Mouse (Mus musculus): ENCODE data around the gene Mxd4. TPM values are rescaled to one million over a fixed set of nuclear protein-coding genes. Genes with fewer than 3 reads are reported as not detected.
A peak's percentile ranks its signal among the peaks of the same experiment; 100 is the strongest.

The Mxd4 gene
- polyA plus RNA-seq, 1 experiment from 2014 or later, result 50.8 TPM

- ATAC-seq (ENCODE audit: insufficient read depth) (no peak), DNase-seq (no peak)
- no peak overlapping the region for H3K4me2 ChIP-seq
- H3K27ac ChIP-seq (ENCODE audit: low read depth), result no peak overlapping the region
- H3K9me3 ChIP-seq (ENCODE audit: low read depth, low read length), result no peaks in the 10 kb centered on the region
- no peak overlapping the region for H3K9ac ChIP-seq
- H3K27me3 ChIP-seq (ENCODE audit: insufficient read depth, low read length), result no peaks in the 10 kb centered on the region
- no peaks in the 10 kb centered on the region for H3K36me3 ChIP-seq (ENCODE audit: insufficient read depth)
- no peak for TF ChIP-seq CTCF (IDR thresholded peaks at IDR 0.05; ENCODE audit: low read depth)
- 0 out of 2 replicates have a peak, but pooled peaks cover 4% of the 10 kb centered on the region for H3K4me1 ChIP-seq (ENCODE audit: insufficient read depth)
- 66% methylated on average over 7 of the region's 7 CpGs for WGBS
- no peak overlapping the region for H3K4me3 ChIP-seq (ENCODE audit: low read depth, low read length)
Measured at GRCm38 (mm10) chr5:34216025-34216424, 28.5 kb upstream of the Mxd4 start.

DNA sequence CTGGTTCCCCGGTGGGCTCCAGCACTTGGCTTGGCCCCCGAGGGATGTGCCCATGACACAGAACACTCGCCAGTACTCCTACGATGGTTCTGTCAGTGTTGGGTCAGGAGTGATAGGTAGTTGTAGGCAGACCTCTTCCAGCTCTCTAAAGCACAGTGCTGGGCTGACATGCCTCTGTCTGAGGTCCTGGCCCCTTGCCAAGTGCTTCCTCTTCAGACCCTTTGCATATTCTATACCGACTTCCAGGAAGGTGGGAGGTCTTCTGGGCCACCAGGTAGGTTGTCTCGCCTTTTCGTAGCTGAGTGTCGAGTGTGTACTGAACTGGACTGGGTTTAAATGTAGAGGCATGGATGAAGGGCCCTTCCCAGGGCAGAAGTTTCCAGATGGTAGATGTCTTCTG is 26.1 kb upstream of the Mxd4 start:
- H3K27me3 ChIP-seq (ENCODE audit: insufficient read depth, low read length), result no peaks in the 10 kb centered on the region
- no peak overlapping the region for H3K27ac ChIP-seq (ENCODE audit: low read depth)
- H3K4me2 ChIP-seq, result no peak overlapping the region
- H3K4me3 ChIP-seq (ENCODE audit: low read depth, low read length), result no peak overlapping the region
- ATAC-seq (ENCODE audit: insufficient read depth), result no peak
- TF ChIP-seq CTCF (IDR thresholded peaks at IDR 0.05; ENCODE audit: low read depth), result no peak
- no peaks in the 10 kb centered on the region for H3K9me3 ChIP-seq (ENCODE audit: low read depth, low read length)
- H3K36me3 ChIP-seq (ENCODE audit: insufficient read depth), result no peaks in the 10 kb centered on the region
- DNase-seq, result peak; percentile 54
- H3K9ac ChIP-seq, result no peak overlapping the region
- WGBS, result 52% methylated on average over 8 of the region's 8 CpGs
- no peaks in the 10 kb centered on the region for H3K4me1 ChIP-seq (ENCODE audit: insufficient read depth)

GRCm38 (mm10) chr5:34210279-34210678 is 22.8 kb upstream of the Mxd4 start:
- H3K9ac ChIP-seq, result no peak overlapping the region
- 7% methylated on average over 1 of the region's 1 CpGs for WGBS
- H3K36me3 ChIP-seq (ENCODE audit: insufficient read depth), result no peaks in the 10 kb centered on the region
- H3K4me1 ChIP-seq (ENCODE audit: insufficient read depth), result 0 out of 2 replicates have a peak, but pooled peaks cover 3% of the 10 kb centered on the region
- no peak overlapping the region for H3K4me3 ChIP-seq (ENCODE audit: low read depth, low read length)
- H3K4me2 ChIP-seq, result no peak overlapping the region
- DNase-seq (peak; percentile 91), ATAC-seq (ENCODE audit: insufficient read depth) (peak; percentile 78)
- H3K27ac ChIP-seq (ENCODE audit: low read depth), result no peak overlapping the region
- TF ChIP-seq CTCF (IDR thresholded peaks at IDR 0.05; ENCODE audit: low read depth), result peak; percentile 97
- no peaks in the 10 kb centered on the region for H3K27me3 ChIP-seq (ENCODE audit: insufficient read depth, low read length)
- no peaks in the 10 kb centered on the region for H3K9me3 ChIP-seq (ENCODE audit: low read depth, low read length)

GRCm38 (mm10) chr5:34207503-34207902 is 20.0 kb upstream of the Mxd4 start:
- ATAC-seq (ENCODE audit: insufficient read depth), result no peak
- no peaks in the 10 kb centered on the region for H3K9me3 ChIP-seq (ENCODE audit: low read depth, low read length)
- H3K4me1 ChIP-seq (ENCODE audit: insufficient read depth), result 0 out of 2 replicates have a peak, but pooled peaks cover 3% of the 10 kb centered on the region
- no peaks in the 10 kb centered on the region for H3K36me3 ChIP-seq (ENCODE audit: insufficient read depth)
- no peak overlapping the region for H3K4me3 ChIP-seq (ENCODE audit: low read depth, low read length)
- H3K9ac ChIP-seq, result no peak overlapping the region
- TF ChIP-seq CTCF (IDR thresholded peaks at IDR 0.05; ENCODE audit: low read depth), result no peak
- no peak overlapping the region for H3K27ac ChIP-seq (ENCODE audit: low read depth)
- no peak for DNase-seq
- 25% methylated on average over 3 of the region's 3 CpGs for WGBS
- H3K4me2 ChIP-seq, result no peak overlapping the region
- H3K27me3 ChIP-seq (ENCODE audit: insufficient read depth, low read length), result no peaks in the 10 kb centered on the region

GRCm38 (mm10) chr5:34205788-34206187 is 18.3 kb upstream of the Mxd4 start:
- DNase-seq (no peak), ATAC-seq (ENCODE audit: insufficient read depth) (no peak)
- no peak overlapping the region for H3K4me3 ChIP-seq (ENCODE audit: low read depth, low read length)
- no peak overlapping the region for H3K27ac ChIP-seq (ENCODE audit: low read depth)
- no peak overlapping the region for H3K4me2 ChIP-seq
- no peaks in the 10 kb centered on the region for H3K36me3 ChIP-seq (ENCODE audit: insufficient read depth)
- H3K4me1 ChIP-seq (ENCODE audit: insufficient read depth), result 0 out of 2 replicates have a peak, but pooled peaks cover 6% of the 10 kb centered on the region
- H3K9ac ChIP-seq, result no peak overlapping the region
- no peaks in the 10 kb centered on the region for H3K9me3 ChIP-seq (ENCODE audit: low read depth, low read length)
- 64% methylated on average over 2 of the region's 2 CpGs for WGBS
- no peak for TF ChIP-seq CTCF (IDR thresholded peaks at IDR 0.05; ENCODE audit: low read depth)
- H3K27me3 ChIP-seq (ENCODE audit: insufficient read depth, low read length), result no peaks in the 10 kb centered on the region

DNA sequence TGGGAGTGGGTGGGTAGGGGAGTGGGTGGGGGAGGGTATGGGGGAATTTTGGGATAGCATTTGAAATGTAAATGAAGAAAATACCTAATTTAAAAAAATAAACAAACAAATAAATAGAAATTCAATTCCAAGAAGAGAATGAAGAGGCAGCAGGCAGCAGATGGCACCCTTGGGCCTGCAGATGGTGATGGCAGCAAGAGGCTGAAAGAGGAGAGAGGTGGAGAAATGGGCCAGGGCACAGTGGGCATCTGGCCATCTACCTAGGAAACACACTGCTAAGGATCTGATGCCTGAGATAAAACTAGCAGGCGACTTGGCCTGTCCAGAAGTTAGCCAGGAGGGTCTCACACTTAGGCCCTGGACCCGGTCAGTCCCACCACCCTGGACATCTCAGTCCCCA is 17.4 kb upstream of the Mxd4 start:
- H3K4me1 ChIP-seq (ENCODE audit: insufficient read depth), result 0 out of 2 replicates have a peak, but pooled peaks cover 6% of the 10 kb centered on the region
- no peak for TF ChIP-seq CTCF (IDR thresholded peaks at IDR 0.05; ENCODE audit: low read depth)
- no peaks in the 10 kb centered on the region for H3K9me3 ChIP-seq (ENCODE audit: low read depth, low read length)
- H3K36me3 ChIP-seq (ENCODE audit: insufficient read depth), result no peaks in the 10 kb centered on the region
- H3K27me3 ChIP-seq (ENCODE audit: insufficient read depth, low read length), result no peaks in the 10 kb centered on the region
- no peak overlapping the region for H3K4me3 ChIP-seq (ENCODE audit: low read depth, low read length)
- ATAC-seq (ENCODE audit: insufficient read depth) (no peak), DNase-seq (no peak)
- no peak overlapping the region for H3K27ac ChIP-seq (ENCODE audit: low read depth)
- WGBS, result 76% methylated on average over 2 of the region's 2 CpGs
- H3K4me2 ChIP-seq, result no peak overlapping the region
- H3K9ac ChIP-seq, result no peak overlapping the region

DNA sequence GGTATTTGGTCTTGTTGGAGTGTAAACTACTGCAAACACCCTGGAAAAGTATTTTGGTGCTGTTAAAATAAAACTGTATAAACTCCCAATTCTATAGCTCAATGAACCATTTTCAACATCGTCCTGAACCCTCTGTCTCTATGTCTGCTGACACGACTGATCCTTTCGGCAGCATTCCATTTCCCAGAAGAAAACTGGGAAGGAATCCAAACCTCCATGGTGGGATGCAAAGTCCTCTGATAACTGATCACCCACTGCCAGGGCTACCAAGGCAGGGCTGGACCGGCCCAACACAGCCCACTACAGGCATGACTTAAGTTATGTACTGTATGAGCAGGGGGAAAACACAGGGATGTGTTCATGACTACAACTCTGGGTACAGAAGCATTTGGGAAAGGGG is 14.5 kb upstream of the Mxd4 start:
- Histone ChIP-seq H3K9me3 (ENCODE audit: low read depth, low read length) (no peaks in the 10 kb centered on the region), H3K27me3 (ENCODE audit: insufficient read depth, low read length) (no peaks in the 10 kb centered on the region), H3K4me2 (no peak overlapping the region), H3K4me3 (ENCODE audit: low read depth, low read length) (no peak overlapping the region), H3K4me1 (ENCODE audit: insufficient read depth) (0 out of 2 replicates have a peak, but pooled peaks cover 3% of the 10 kb centered on the region), H3K9ac (no peak overlapping the region), H3K36me3 (ENCODE audit: insufficient read depth) (no peaks in the 10 kb centered on the region), H3K27ac (ENCODE audit: low read depth) (no peak overlapping the region)
- 36% methylated on average over 4 of the region's 4 CpGs for WGBS
- no peak for ATAC-seq (ENCODE audit: insufficient read depth)
- DNase-seq, result peak; percentile 70
- no peak for TF ChIP-seq CTCF (IDR thresholded peaks at IDR 0.05; ENCODE audit: low read depth)

DNA sequence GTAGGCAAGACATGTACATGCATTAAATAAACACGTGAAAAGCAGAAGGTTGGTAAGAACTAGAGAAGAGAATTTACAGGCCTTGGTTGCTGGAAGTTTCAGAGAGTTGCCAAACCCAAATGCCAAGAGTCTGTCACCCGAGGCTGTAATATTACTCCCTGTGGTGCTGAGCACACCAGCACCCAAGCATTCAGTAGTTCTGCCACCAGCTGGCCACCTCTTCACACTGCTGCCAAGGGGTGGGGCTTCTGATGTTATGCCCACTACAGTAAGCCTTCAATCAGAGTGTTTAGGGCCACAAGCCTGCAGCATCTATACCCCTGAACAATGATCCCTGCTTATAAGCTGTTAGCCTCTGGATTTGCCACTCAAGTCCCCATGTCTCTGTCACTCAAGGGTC is 13.9 kb upstream of the Mxd4 start:
- H3K27me3 ChIP-seq (ENCODE audit: insufficient read depth, low read length), result no peaks in the 10 kb centered on the region
- no peak overlapping the region for H3K4me2 ChIP-seq
- no peak for TF ChIP-seq CTCF (IDR thresholded peaks at IDR 0.05; ENCODE audit: low read depth)
- WGBS, result 49% methylated on average over 2 of the region's 2 CpGs
- no peak overlapping the region for H3K4me3 ChIP-seq (ENCODE audit: low read depth, low read length)
- ATAC-seq (ENCODE audit: insufficient read depth) (no peak), DNase-seq (no peak)
- no peak overlapping the region for H3K9ac ChIP-seq
- H3K4me1 ChIP-seq (ENCODE audit: insufficient read depth), result 0 out of 2 replicates have a peak, but pooled peaks cover 3% of the 10 kb centered on the region
- no peaks in the 10 kb centered on the region for H3K9me3 ChIP-seq (ENCODE audit: low read depth, low read length)
- H3K27ac ChIP-seq (ENCODE audit: low read depth), result 0 out of 2 replicates have a peak overlapping the region, but pooled peaks have one; percentile 18
- H3K36me3 ChIP-seq (ENCODE audit: insufficient read depth), result no peaks in the 10 kb centered on the region
